Mouse (Mus musculus) G1E (cell line): Measurements from ENCODE around the gene Dnase2a.

Source experiments
- CTCF ChIP-seq: IDR thresholded peaks from 2 replicates; pipeline ENCODE4 v1.5.1; 2012; ENCODE audit warnings: low read depth, low read length, inconsistent platforms, mixed read lengths
- GATA1 ChIP-seq: IDR thresholded peaks from 2 replicates; pipeline ENCODE4 v1.6.1; 2012; ENCODE audit warnings: borderline replicate concordance, low read length, inconsistent platforms, mixed read lengths
- GATA2 ChIP-seq: IDR thresholded peaks from 2 replicates; pipeline ENCODE4 v1.6.1; 2012; ENCODE audit warnings: low read depth, low read length, inconsistent platforms, borderline replicate concordance
- POLR2AphosphoS5 ChIP-seq: IDR thresholded peaks from 2 replicates; pipeline ENCODE4 v1.6.1; 2012; ENCODE audit warnings: low read depth, low read length, inconsistent platforms; ENCODE audit not compliant: insufficient replicate concordance
- TAL1 ChIP-seq: conservative IDR thresholded peaks from 2 replicates; pipeline ENCODE4 v1.6.1; 2012; ENCODE audit warnings: low read depth, low read length, inconsistent platforms, mixed read lengths

DNA sequence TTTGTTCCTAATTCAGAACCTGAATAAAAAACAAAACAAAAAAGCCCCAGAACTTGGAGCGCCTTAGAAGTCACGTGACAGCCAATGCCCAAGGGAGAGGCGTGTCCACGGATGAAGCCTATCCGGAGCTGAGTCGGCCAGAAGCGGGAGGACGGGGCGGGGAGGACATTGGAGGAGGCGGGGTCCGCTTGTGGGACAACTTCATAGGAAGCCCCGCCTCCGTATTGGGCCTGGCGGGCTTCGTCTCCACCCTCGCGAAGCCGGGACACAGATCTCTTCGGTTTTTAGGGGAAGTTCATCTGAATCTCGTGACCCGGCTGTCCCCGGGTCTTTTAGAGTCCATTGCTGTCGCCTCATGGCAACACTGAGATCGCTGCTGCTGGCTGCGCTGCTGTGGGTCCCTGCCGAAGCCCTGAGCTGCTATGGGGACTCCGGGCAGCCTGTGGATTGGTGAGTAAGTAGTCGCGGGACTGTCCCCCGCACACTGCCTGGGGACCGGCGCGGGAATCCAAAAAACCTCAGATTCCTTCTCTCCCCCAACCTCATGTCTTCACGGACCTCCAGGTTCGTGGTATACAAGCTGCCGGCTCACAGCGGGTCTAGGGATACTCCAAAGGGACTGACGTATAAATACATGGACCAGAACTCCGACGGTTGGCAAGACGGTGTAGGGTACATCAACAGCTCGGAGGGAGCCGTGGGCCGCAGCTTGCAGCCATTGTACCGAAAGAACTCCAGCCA is at the start of gene Dnase2a:
- no peak for TF ChIP-seq CTCF
- no peak for TF ChIP-seq TAL1
- no peak for TF ChIP-seq GATA1
- no peak for TF ChIP-seq POLR2AphosphoS5
- TF ChIP-seq GATA2 = no peak
